Mouse (Mus musculus) stomach, embryonic 15.5 days (tissue): ENCODE results near the gene Dera. TPM values are rescaled to one million over a fixed set of nuclear protein-coding genes. Genes with fewer than 3 reads are reported as not detected.

Source experiments
- ATAC-seq: fragments of 200-750 bp; cut with Nextera tagmentation; 2 replicates; pipeline ENCODE4 v1.8.0; 2017; ENCODE audit warnings: low read depth, moderate number of reproducible peaks, moderate TSS enrichment; ENCODE audit not compliant: insufficient read depth, low FRiP score
- H3K27ac ChIP-seq: fragments of 300-500 bp; sonication (generic); 2 replicates; pipeline ENCODE4 v1.5.1; 2015; ENCODE audit warnings: mild to moderate bottlenecking, inconsistent platforms
- H3K27me3 ChIP-seq: fragments of 300-500 bp; sonication (generic); replicated peaks from 2 replicates; pipeline ENCODE4 v1.6.1; 2015; ENCODE audit warnings: inconsistent platforms
- H3K36me3 ChIP-seq: fragments of 300-500 bp; sonication (generic); 2 replicates; pipeline ENCODE4 v1.6.1; 2015; ENCODE audit warnings: inconsistent platforms
- H3K4me1 ChIP-seq: fragments of 300-500 bp; sonication (generic); 2 replicates; pipeline ENCODE4 v1.6.1; 2015; ENCODE audit warnings: inconsistent platforms
- H3K4me2 ChIP-seq: fragments of 300-500 bp; sonication (generic); 2 replicates; pipeline ENCODE4 v1.6.1; 2015; ENCODE audit warnings: mild to moderate bottlenecking, inconsistent platforms
- H3K4me3 ChIP-seq: fragments of 300-500 bp; sonication (generic); replicated peaks from 2 replicates; pipeline ENCODE4 v1.5.1; 2015; ENCODE audit warnings: inconsistent platforms
- H3K9ac ChIP-seq: fragments of 300-500 bp; sonication (generic); 2 replicates; pipeline ENCODE4 v1.6.1; 2015; ENCODE audit warnings: inconsistent platforms
- H3K9me3 ChIP-seq: fragments of 300-500 bp; sonication (generic); 2 replicates; pipeline ENCODE4 v1.6.1; 2016; ENCODE audit warnings: inconsistent platforms
- WGBS: fragments of 180-500 bp; shearing (Covaris S2); methylation state at CpG from one replicate; pipeline ENCODE4 v1.1.7; 2015; 5-methylcytosine and 5-hydroxymethylcytosine counted together
- polyA plus RNA-seq: library from polyadenylated mRNA; unstranded; fragments of >200 nt; fragmentation: Nextera tagmentation; extraction: Ambion mirVana; gene quantifications from 2 replicates; pipeline ENCODE4 v1.2.1, GENCODE M21; 2015

The Dera gene
- polyA plus RNA-seq, 1 experiment from 2014 or later = 62.2 TPM

- 58% methylated on average over 9 of the region's 9 CpGs for WGBS
- ATAC-seq = no peak
- no peak overlapping the region for H3K4me2 ChIP-seq
- no peak overlapping the region for H3K27ac ChIP-seq
- H3K9ac ChIP-seq = no peak overlapping the region
- no peaks in the 10 kb centered on the region for H3K4me1 ChIP-seq
- no peaks in the 10 kb centered on the region for H3K36me3 ChIP-seq
- no peak overlapping the region for H3K4me3 ChIP-seq
- no peaks in the 10 kb centered on the region for H3K27me3 ChIP-seq
- no peaks in the 10 kb centered on the region for H3K9me3 ChIP-seq
Observed at GRCm38 (mm10) chr6:137816508-137816907, 62.2 kb downstream of the Dera start.

- no peak overlapping the region for H3K4me3 ChIP-seq
- H3K4me1 ChIP-seq = no peaks in the 10 kb centered on the region
- no peaks in the 10 kb centered on the region for H3K27me3 ChIP-seq
- no peak overlapping the region for H3K9ac ChIP-seq
- H3K27ac ChIP-seq = no peak overlapping the region
- ATAC-seq = no peak
- no peak overlapping the region for H3K4me2 ChIP-seq
- 79% methylated on average over 5 of the region's 5 CpGs for WGBS
- H3K9me3 ChIP-seq = no peaks in the 10 kb centered on the region
- H3K36me3 ChIP-seq = no peaks in the 10 kb centered on the region
Observed at GRCm38 (mm10) chr6:137822550-137822949, 68.2 kb downstream of the Dera start.

GRCm38 (mm10) chr6:137824046-137825021 lies 70.0 kb downstream of the Dera start:
- Histone ChIP-seq H3K9ac (no peak overlapping the region), H3K4me3 (no peak overlapping the region), H3K36me3 (no peaks in the 10 kb centered on the region), H3K27ac (no peak overlapping the region), H3K4me2 (no peak overlapping the region), H3K4me1 (no peaks in the 10 kb centered on the region), H3K9me3 (no peaks in the 10 kb centered on the region), H3K27me3 (no peaks in the 10 kb centered on the region)
- 82% methylated on average over 7 of the region's 7 CpGs for WGBS
- no peak for ATAC-seq

GRCm38 (mm10) chr6:137825022-137825613 lies 70.8 kb downstream of the Dera start:
- ATAC-seq = no peak

GRCm38 (mm10) chr6:137829056-137829776 lies 74.9 kb downstream of the Dera start:
- no peaks in the 10 kb centered on the region for H3K27me3 ChIP-seq
- 88% methylated on average over 12 of the region's 12 CpGs for WGBS
- H3K4me2 ChIP-seq = no peak overlapping the region
- H3K36me3 ChIP-seq = no peaks in the 10 kb centered on the region
- H3K27ac ChIP-seq = no peak overlapping the region
- ATAC-seq = no peak
- H3K9ac ChIP-seq = no peak overlapping the region
- no peaks in the 10 kb centered on the region for H3K9me3 ChIP-seq
- H3K4me1 ChIP-seq = no peaks in the 10 kb centered on the region
- H3K4me3 ChIP-seq = no peak overlapping the region

More at GRCm38 (mm10) chr6:137825022-137825613, 70.8 kb downstream of the Dera start:
- H3K9ac ChIP-seq = no peak overlapping the region
- H3K4me1 ChIP-seq = no peaks in the 10 kb centered on the region
- no peak overlapping the region for H3K27ac ChIP-seq
- H3K9me3 ChIP-seq = no peaks in the 10 kb centered on the region
- no peak overlapping the region for H3K4me2 ChIP-seq
- H3K27me3 ChIP-seq = no peaks in the 10 kb centered on the region
- H3K36me3 ChIP-seq = no peaks in the 10 kb centered on the region
- WGBS = 78% methylated on average over 5 of the region's 5 CpGs
- H3K4me3 ChIP-seq = no peak overlapping the region

- Histone ChIP-seq H3K4me2 (no peak overlapping the region), H3K9ac (no peak overlapping the region), H3K4me3 (no peak overlapping the region), H3K27me3 (no peaks in the 10 kb centered on the region), H3K4me1 (no peaks in the 10 kb centered on the region), H3K36me3 (no peaks in the 10 kb centered on the region), H3K27ac (no peak overlapping the region), H3K9me3 (no peaks in the 10 kb centered on the region)
- ATAC-seq = no peak
- 89% methylated on average over 13 of the region's 13 CpGs for WGBS
Observed at GRCm38 (mm10) chr6:137836799-137837198, 82.5 kb downstream of the Dera start.

GRCm38 (mm10) chr6:137843337-137843736 lies 89.0 kb downstream of the Dera start:
- no peaks in the 10 kb centered on the region for H3K36me3 ChIP-seq
- 71% methylated on average over 3 of the region's 3 CpGs for WGBS

GRCm38 (mm10) chr6:137857198-137858194 lies 103.2 kb downstream of the Dera start:
- no peaks in the 10 kb centered on the region for H3K36me3 ChIP-seq
- H3K27ac ChIP-seq = no peak overlapping the region
- H3K9me3 ChIP-seq = no peaks in the 10 kb centered on the region
- 89% methylated on average over 10 of the region's 10 CpGs for WGBS
- H3K9ac ChIP-seq = no peak overlapping the region
- H3K4me2 ChIP-seq = no peak overlapping the region
- no peaks in the 10 kb centered on the region for H3K4me1 ChIP-seq
- no peak for ATAC-seq
- H3K4me3 ChIP-seq = no peak overlapping the region
- no peaks in the 10 kb centered on the region for H3K27me3 ChIP-seq

More at GRCm38 (mm10) chr6:137843337-137843736, 89.0 kb downstream of the Dera start:
- no peak overlapping the region for H3K9ac ChIP-seq
- ATAC-seq = no peak
- H3K9me3 ChIP-seq = no peaks in the 10 kb centered on the region
- no peak overlapping the region for H3K27ac ChIP-seq
- H3K4me1 ChIP-seq = no peaks in the 10 kb centered on the region
- no peaks in the 10 kb centered on the region for H3K27me3 ChIP-seq
- H3K4me3 ChIP-seq = no peak overlapping the region
- H3K4me2 ChIP-seq = no peak overlapping the region

- H3K36me3 ChIP-seq = no peaks in the 10 kb centered on the region
- 87% methylated on average over 7 of the region's 7 CpGs for WGBS
- H3K4me2 ChIP-seq = no peak overlapping the region
- no peaks in the 10 kb centered on the region for H3K4me1 ChIP-seq
- H3K27ac ChIP-seq = no peak overlapping the region
- H3K9me3 ChIP-seq = no peaks in the 10 kb centered on the region
- no peak for ATAC-seq
- H3K4me3 ChIP-seq = no peak overlapping the region
- no peak overlapping the region for H3K9ac ChIP-seq
- no peaks in the 10 kb centered on the region for H3K27me3 ChIP-seq
Observed at GRCm38 (mm10) chr6:137869903-137870580, 115.7 kb downstream of the Dera start.

- Histone ChIP-seq H3K9ac (no peak overlapping the region), H3K36me3 (no peaks in the 10 kb centered on the region), H3K4me2 (no peak overlapping the region), H3K27me3 (no peaks in the 10 kb centered on the region), H3K9me3 (no peaks in the 10 kb centered on the region), H3K4me1 (no peaks in the 10 kb centered on the region), H3K4me3 (no peak overlapping the region), H3K27ac (no peak overlapping the region)
- no peak for ATAC-seq
- 82% methylated on average over 6 of the region's 6 CpGs for WGBS
Observed at GRCm38 (mm10) chr6:137870667-137871066, 116.3 kb downstream of the Dera start.
